Mouse (Mus musculus) adipose tissue, adult 10 weeks (tissue): ENCODE results near the gene Mbd6. TPM values are rescaled to one million over a fixed set of nuclear protein-coding genes. Genes with fewer than 3 reads are reported as not detected.

Source experiments
- polyA plus RNA-seq: library from polyadenylated mRNA; stranded (reverse); fragments of 350-450 nt; fragmentation: Illumina TruSeq; extraction: RNeasy Lipid Tissue Mini Kit (QIAGEN cat#74804); gene quantifications from one replicate; pipeline ENCODE4 v1.2.3, GENCODE M21; 2014; ENCODE audit warnings: low read depth, low replicate concordance

The Mbd6 gene
- 36.5 TPM for polyA plus RNA-seq

GRCm38 (mm10) chr10:127288800-127289572, at the start of gene Mbd6:
Mbd6 (minus strand) TSS chr10:127289018.

GRCm38 (mm10) chr10:127321621-127322020, 32.8 kb upstream of the Mbd6 start, which contains the start of gene Arhgap9:
Arhgap9 (plus strand) TSS chr10:127321964.

GRCm38 (mm10) chr10:127311476-127312355, 22.9 kb upstream of the Mbd6 start, which contains the start of gene Mars:
Mars (minus strand) TSS chr10:127311786.

GRCm38 (mm10) chr10:127266112-127267091, 22.4 kb downstream of the Mbd6 start, which contains the start of gene Dctn2:
Dctn2 (plus strand) TSS chr10:127266368.

GRCm38 (mm10) chr10:127262548-127263398, 26.0 kb downstream of the Mbd6 start, which contains the start of gene Kif5a:
Kif5a (minus strand) TSS chr10:127263348.

Other genes starting within 250 kb of the Mbd6 start
- gene Mettl1, start 247.6 kb downstream of the Mbd6 start, polyA plus RNA-seq = 26.8 TPM
- 0.53 TPM for gene Eef1akmt3, start 247.5 kb downstream of the Mbd6 start, polyA plus RNA-seq
- gene Cyp27b1, start 240.8 kb downstream of the Mbd6 start, polyA plus RNA-seq = 0.27 TPM
- 6.8 TPM for gene March9, start 228.8 kb downstream of the Mbd6 start, polyA plus RNA-seq
- gene Cdk4, start 225.5 kb downstream of the Mbd6 start, polyA plus RNA-seq = 186 TPM
- 87.3 TPM for gene Tspan31, start 218.8 kb downstream of the Mbd6 start, polyA plus RNA-seq
- gene Agap2, start 213.7 kb downstream of the Mbd6 start, polyA plus RNA-seq = 3.9 TPM
- 160 TPM for gene Os9, start 167.9 kb downstream of the Mbd6 start, polyA plus RNA-seq
- gene B4galnt1, start 123.8 kb downstream of the Mbd6 start, polyA plus RNA-seq = 73.3 TPM
- 1.5 TPM for gene Slc26a10, start 108.4 kb downstream of the Mbd6 start, polyA plus RNA-seq
- 29.2 TPM for gene Arhgef25, start 98.9 kb downstream of the Mbd6 start, polyA plus RNA-seq
- 73.3 TPM for gene Dtx3, start 93.3 kb downstream of the Mbd6 start, polyA plus RNA-seq
- 87.8 TPM for gene Pip4k2c, start 77.4 kb downstream of the Mbd6 start, polyA plus RNA-seq
- gene Kif5a, start 25.7 kb downstream of the Mbd6 start, polyA plus RNA-seq = 2.7 TPM
- 189 TPM for gene Dctn2, start 22.6 kb downstream of the Mbd6 start, polyA plus RNA-seq
- 41.3 TPM for gene Mars, start 22.8 kb upstream of the Mbd6 start, polyA plus RNA-seq
- 9.8 TPM for gene Arhgap9, start 32.9 kb upstream of the Mbd6 start, polyA plus RNA-seq
- 9.5 TPM for gene Gli1, start 53.0 kb upstream of the Mbd6 start, polyA plus RNA-seq
- not detected for gene Inhbe, start 65.4 kb upstream of the Mbd6 start, polyA plus RNA-seq
- not detected for gene Inhbc, start 81.4 kb upstream of the Mbd6 start, polyA plus RNA-seq
- gene R3hdm2, start 91.3 kb upstream of the Mbd6 start, polyA plus RNA-seq = 70.1 TPM
- 2.2 TPM for gene Stac3, start 212.7 kb upstream of the Mbd6 start, polyA plus RNA-seq
- gene Ndufa4l2, start 225.9 kb upstream of the Mbd6 start, polyA plus RNA-seq = 10.1 TPM
- 75.6 TPM for gene Shmt2, start 233.4 kb upstream of the Mbd6 start, polyA plus RNA-seq
- gene Nxph4, start 245.5 kb upstream of the Mbd6 start, polyA plus RNA-seq = 23.4 TPM